Mouse (Mus musculus) ES-Bruce4 (cell line): ENCODE measurements around the gene Cfb.

Experiments
- CTCF ChIP-seq: IDR thresholded peaks from one replicate; pipeline ENCODE4 v1.8.1; 2011; ENCODE audit warnings: low read depth, low read length
- EP300 ChIP-seq: IDR thresholded peaks from 2 replicates; pipeline ENCODE4 v1.6.1; 2011; ENCODE audit warnings: low read depth, low read length; ENCODE audit not compliant: insufficient read depth
- POLR2A ChIP-seq: IDR thresholded peaks from one replicate; pipeline ENCODE4 v1.8.1; 2011; ENCODE audit warnings: low read length; ENCODE audit not compliant: insufficient read depth

DNA sequence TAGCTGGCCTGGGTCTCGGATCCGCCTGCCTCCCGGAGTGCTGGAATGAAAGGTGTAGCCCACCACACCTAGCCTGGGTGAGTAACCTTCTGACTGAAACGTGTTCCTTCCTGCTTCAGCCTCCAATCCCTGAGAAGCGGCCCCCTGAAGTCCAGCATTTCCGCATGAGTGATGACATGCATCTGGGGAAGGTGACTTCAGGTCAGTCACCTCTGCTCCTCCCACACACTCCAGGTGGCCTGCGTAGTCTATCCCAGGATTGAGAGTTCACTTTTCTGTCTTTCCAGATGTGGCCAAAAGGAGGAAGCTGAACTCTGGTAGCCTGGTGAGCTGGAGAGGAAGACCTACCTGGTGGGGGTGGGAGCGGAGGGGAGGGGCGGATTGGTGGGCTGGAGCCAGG, 40.6 kb upstream of the Cfb start:
- TF ChIP-seq POLR2A: no peak
- no peak for TF ChIP-seq CTCF
- TF ChIP-seq EP300: peak; percentile 71; the same call in 1 of the 2 replicates
